Mouse (Mus musculus) MEL (cell line): ENCODE data around the gene Prkcd. TPM values are rescaled to one million over a fixed set of nuclear protein-coding genes. Genes with fewer than 3 reads are reported as not detected.

Source experiments
- DNase-seq: peaks from one replicate; pipeline ENCODE4 v3.0.0; 2011; ENCODE audit warnings: low read depth, low spot score
- H3K27ac ChIP-seq: 2 replicates; pipeline ENCODE4 v1.5.1; 2012; ENCODE audit warnings: low read depth, mild to moderate bottlenecking, control low read depth, low read length, moderate library complexity; ENCODE audit not compliant: control insufficient read depth
- H3K27me3 ChIP-seq, 2 experiments: fragments of 150-350 bp in 1 of 2; sonication (generic) in 1 of 2; 2 replicates each; pipeline ENCODE4 v1.6.1; 2012; ENCODE audit warnings: low read length in 2 of 2, mild to moderate bottlenecking in 2 of 2, improper control_type of control experiment in 1 of 2, moderate library complexity in 1 of 2; ENCODE audit not compliant: insufficient read depth in 2 of 2, control insufficient read depth in 1 of 2
- H3K36me3 ChIP-seq, 2 experiments: 2 replicates each; pipeline ENCODE4 v1.6.1; 2012 to 2014; ENCODE audit warnings: low read length in 2 of 2, improper control_type of control experiment in 1 of 2, inconsistent platforms in 1 of 2, mild to moderate bottlenecking in 1 of 2; ENCODE audit not compliant: insufficient read depth in 2 of 2, control insufficient read depth in 1 of 2
- H3K4me1 ChIP-seq, 2 experiments: fragments of 150-350 bp in 1 of 2; sonication (generic) in 1 of 2; 2 replicates each; pipeline ENCODE4 v1.6.1; 2012; ENCODE audit warnings: low read length in 2 of 2, improper control_type of control experiment in 1 of 2, mild to moderate bottlenecking in 1 of 2; ENCODE audit not compliant: insufficient read depth in 2 of 2, control insufficient read depth in 1 of 2
- H3K4me3 ChIP-seq, 2 experiments: fragments of 150-350 bp in 1 of 2; sonication (generic) in 1 of 2; 2 replicates each; pipeline ENCODE4 v1.5.1; 2012; ENCODE audit warnings: low read depth in 2 of 2, low read length in 2 of 2, mild to moderate bottlenecking in 2 of 2, moderate library complexity in 2 of 2, control low read depth in 1 of 2, improper control_type of control experiment in 1 of 2; ENCODE audit not compliant: control insufficient read depth in 1 of 2, insufficient read depth in 1 of 2
- H3K79me2 ChIP-seq: 2 replicates; pipeline ENCODE4 v1.6.1; 2012; ENCODE audit warnings: mild to moderate bottlenecking, low read length, moderate library complexity; ENCODE audit not compliant: control insufficient read depth, poor library complexity, insufficient read depth
- H3K9ac ChIP-seq: 2 replicates; pipeline ENCODE4 v1.6.1; 2012; ENCODE audit warnings: low read depth, mild to moderate bottlenecking, control low read depth, low read length, moderate library complexity; ENCODE audit not compliant: control insufficient read depth, poor library complexity, severe bottlenecking
- H3K9me3 ChIP-seq: fragments of 150-350 bp; sonication (generic); replicated peaks from 2 replicates; pipeline ENCODE4 v1.6.1; 2012; ENCODE audit warnings: mild to moderate bottlenecking, low read length, improper control_type of control experiment, moderate library complexity; ENCODE audit not compliant: insufficient read depth
- BHLHE40 ChIP-seq: IDR thresholded peaks from 2 replicates; pipeline ENCODE4 v1.6.1; 2012; ENCODE audit warnings: low read depth, mild to moderate bottlenecking, inconsistent platforms, low read length, improper control_type of control experiment, borderline replicate concordance
- CHD1 ChIP-seq: IDR thresholded peaks from 2 replicates; pipeline ENCODE4 v1.6.1; 2012; ENCODE audit warnings: low read depth, mild to moderate bottlenecking, inconsistent platforms, low read length, improper control_type of control experiment
- CHD2 ChIP-seq: IDR thresholded peaks from 2 replicates; pipeline ENCODE4 v1.6.1; 2011; ENCODE audit warnings: low read length, improper control_type of control experiment
- E2F4 ChIP-seq: IDR thresholded peaks from 2 replicates; pipeline ENCODE4 v1.6.1; 2011; ENCODE audit warnings: low read depth, low read length, improper control_type of control experiment, borderline replicate concordance
- EP300 ChIP-seq, 2 experiments: IDR thresholded peaks; 2 replicates each; pipeline ENCODE4 v1.6.1; 2011; ENCODE audit warnings: improper control_type of control experiment in 2 of 2, low read length in 2 of 2, low read depth in 1 of 2, mild to moderate bottlenecking in 1 of 2
- ETS1 ChIP-seq: IDR thresholded peaks from 2 replicates; pipeline ENCODE4 v1.6.1; 2012; ENCODE audit warnings: low read depth, mild to moderate bottlenecking, inconsistent platforms, low read length, improper control_type of control experiment, moderate library complexity
- GABPA ChIP-seq: IDR thresholded peaks from 2 replicates; pipeline ENCODE4 v1.6.1; 2012; ENCODE audit warnings: low read depth, mild to moderate bottlenecking, inconsistent platforms, low read length, improper control_type of control experiment, moderate library complexity
- GATA1 ChIP-seq: IDR thresholded peaks from 2 replicates; pipeline ENCODE4 v1.6.1; 2011; ENCODE audit warnings: low read depth, low read length, improper control_type of control experiment
- JUND ChIP-seq: IDR thresholded peaks from 2 replicates; pipeline ENCODE4 v1.6.1; 2011; ENCODE audit warnings: low read depth, mild to moderate bottlenecking, improper control_type of control experiment, low read length
- MAX ChIP-seq: IDR thresholded peaks from 2 replicates; pipeline ENCODE4 v1.6.1; 2011; ENCODE audit warnings: low read length, improper control_type of control experiment
- MXI1 ChIP-seq: IDR thresholded peaks from 2 replicates; pipeline ENCODE4 v1.6.1; 2011; ENCODE audit warnings: mild to moderate bottlenecking, low read depth, low read length, improper control_type of control experiment
- MYB ChIP-seq: IDR thresholded peaks from 2 replicates; pipeline ENCODE4 v1.6.1; 2011; ENCODE audit warnings: mild to moderate bottlenecking, low read depth, low read length, improper control_type of control experiment
- MYC ChIP-seq: IDR thresholded peaks from 2 replicates; pipeline ENCODE4 v1.6.1; 2011; ENCODE audit warnings: low read depth, mild to moderate bottlenecking, low read length, improper control_type of control experiment, moderate library complexity
- NELFE ChIP-seq: IDR thresholded peaks from 2 replicates; pipeline ENCODE4 v1.6.1; 2011; ENCODE audit warnings: low read depth, low read length, improper control_type of control experiment
- POLR2A ChIP-seq, 2 experiments: IDR thresholded peaks; 2 replicates each; pipeline ENCODE4 v1.6.1; 2011 to 2012; ENCODE audit warnings: low read length in 2 of 2, mild to moderate bottlenecking in 2 of 2, control low read depth in 1 of 2, improper control_type of control experiment in 1 of 2, low read depth in 1 of 2, moderate library complexity in 1 of 2; ENCODE audit not compliant: control insufficient read depth in 1 of 2, insufficient read depth in 1 of 2, poor library complexity in 1 of 2
- POLR2AphosphoS2 ChIP-seq: IDR thresholded peaks from 2 replicates; pipeline ENCODE4 v1.6.1; 2011; ENCODE audit warnings: low read length, improper control_type of control experiment
- POLR2AphosphoS5 ChIP-seq: IDR thresholded peaks from 2 replicates; pipeline ENCODE4 v1.6.1; 2012; ENCODE audit warnings: low read depth, borderline replicate concordance, mild to moderate bottlenecking, inconsistent platforms, low read length, moderate library complexity, mixed read lengths
- RCOR1 ChIP-seq: IDR thresholded peaks from 2 replicates; pipeline ENCODE4 v1.6.1; 2012; ENCODE audit warnings: low read depth, mild to moderate bottlenecking, inconsistent platforms, low read length, improper control_type of control experiment
- SIN3A ChIP-seq: IDR thresholded peaks from 2 replicates; pipeline ENCODE4 v1.6.1; 2012; ENCODE audit warnings: low read length, improper control_type of control experiment, inconsistent platforms
- TBP ChIP-seq: IDR thresholded peaks from 2 replicates; pipeline ENCODE4 v1.8.0; 2011; ENCODE audit warnings: low read depth, low read length, improper control_type of control experiment
- USF1 ChIP-seq: IDR thresholded peaks from 2 replicates; pipeline ENCODE4 v1.6.1; 2014; ENCODE audit warnings: low read depth, mild to moderate bottlenecking, inconsistent platforms, low read length, improper control_type of control experiment, moderate library complexity
- USF2 ChIP-seq, 2 experiments: IDR thresholded peaks; 2 replicates each; pipeline ENCODE4 v1.6.1; 2011 to 2012; ENCODE audit warnings: improper control_type of control experiment in 2 of 2, low read length in 2 of 2, borderline replicate concordance in 1 of 2, inconsistent platforms in 1 of 2, low read depth in 1 of 2, mild to moderate bottlenecking in 1 of 2; ENCODE audit not compliant: insufficient read depth in 1 of 2
- ZKSCAN1 ChIP-seq: IDR thresholded peaks from 2 replicates; pipeline ENCODE4 v1.6.1; 2012; ENCODE audit warnings: low read depth, mild to moderate bottlenecking, inconsistent platforms, low read length, improper control_type of control experiment, moderate library complexity
- polyA plus RNA-seq, 2 experiments: library from polyadenylated mRNA; stranded (reverse) in 1 of 2; unstranded in 1 of 2; fragments of >175 nt in 1 of 2; fragments of >200 nt in 1 of 2; gene quantifications; 2 replicates each; pipeline versions ENCODE4 v1.2.1 to v1.2.4; 2012; ENCODE audit warnings: low replicate concordance in 2 of 2, low read depth in 1 of 2; ENCODE audit not compliant: insufficient read length in 2 of 2, insufficient read depth in 1 of 2, missing spikeins in 1 of 2
- total RNA-seq: library from RNA; depleted of rRNA; stranded (reverse); fragments of 300-350 nt; gene quantifications from 2 replicates; pipeline ENCODE4 v1.2.3, GENCODE M21; 2012

The Prkcd gene
- total and polyA plus RNA-seq, 3 experiments = 33.9 to 72.7 TPM; not detected in 1

- no peaks in the 10 kb centered on the region; the same call in 1 of the 2 replicates for H3K79me2 ChIP-seq
- peaks cover 4 to 42% of the 10 kb centered on the region in 2 experiments for H3K36me3 ChIP-seq
- peaks cover 36 to 46% of the 10 kb centered on the region in 2 experiments for H3K4me1 ChIP-seq
- peak overlapping the region; percentile 42 for H3K9ac ChIP-seq
- no peaks in the 10 kb centered on the region for H3K27me3 ChIP-seq
- TF ChIP-seq USF1 (peak; percentile 73), E2F4 (no peak), POLR2AphosphoS2 (no peak), BHLHE40 (no peak), POLR2AphosphoS5 (no peak), RCOR1 (no peak), POLR2A (IDR thresholded peaks at IDR 0.05; ENCODE audit: control insufficient read depth in 1 of 2, insufficient read depth in 1 of 2, low read depth in 1 of 2, low read length in 2 of 2, poor library complexity in 1 of 2) (no peak), JUND (no peak), EP300 (IDR thresholded peaks at IDR 0.05; ENCODE audit: low read depth in 1 of 2, low read length in 2 of 2) (peak in 1 of 2 experiments; percentile 47; a peak in 2 of 4 replicates), NELFE (no peak), GABPA (no peak), ZKSCAN1 (no peak), MYC (0 out of 2 replicates have a peak, but pooled peaks have one; percentile 28), GATA1 (no peak), ETS1 (0 out of 2 replicates have a peak, but pooled peaks have one; percentile 49), CHD1 (no peak), MAX (no peak), MXI1 (peak; percentile 91), TBP (peak; percentile 25; the same call in 1 of the 2 replicates), MYB (no peak), SIN3A (peak; percentile 52), CHD2 (no peak), USF2 (IDR thresholded peaks at IDR 0.05; ENCODE audit: borderline replicate concordance in 1 of 2, insufficient read depth in 1 of 2, low read depth in 1 of 2, low read length in 2 of 2) (no peak)
- H3K9me3 ChIP-seq = no peaks in the 10 kb centered on the region
- peak overlapping the region; percentile 66 for H3K27ac ChIP-seq
- peak overlapping the region; percentile 15 to 31 for H3K4me3 ChIP-seq
- peak; percentile 78 for DNase-seq
These were observed 46.8 kb downstream of the Prkcd start for GRCm38 (mm10) chr14:30579180-30579579.
